Mouse (Mus musculus) G1E (cell line): ENCODE data around the gene Eps15l1. TPM values are rescaled to one million over a fixed set of nuclear protein-coding genes. Genes with fewer than 3 reads are reported as not detected.
A peak's percentile ranks its signal among the peaks of the same experiment; 100 is the strongest.

Experiments used
- ATAC-seq: 2 replicates; pipeline ENCODE4 v1.8.0; 2016; ENCODE audit warnings: mild to moderate bottlenecking; ENCODE audit not compliant: insufficient number of reproducible peaks, poor library complexity, low FRiP score, severe bottlenecking; ENCODE audit errors: extremely low read depth
- DNase-seq: peaks from one replicate; pipeline ENCODE4 v3.0.0; 2012; ENCODE audit warnings: low spot score
- H3K27me3 ChIP-seq: 2 replicates; pipeline ENCODE4 v1.6.1; 2012; ENCODE audit warnings: mild to moderate bottlenecking, low read length, inconsistent platforms; ENCODE audit not compliant: insufficient read depth
- H3K36me3 ChIP-seq: replicated peaks from 2 replicates; pipeline ENCODE3; 2012; ENCODE audit warnings: mild to moderate bottlenecking, inconsistent platforms
- H3K4me1 ChIP-seq: 2 replicates; pipeline ENCODE4 v1.6.1; 2012; ENCODE audit warnings: low read depth, low read length, inconsistent platforms, mixed read lengths; ENCODE audit not compliant: insufficient read depth
- H3K4me3 ChIP-seq: 2 replicates; pipeline ENCODE4 v1.5.1; 2012; ENCODE audit warnings: low read depth, mild to moderate bottlenecking, inconsistent platforms, low read length, moderate library complexity, mixed read lengths
- H3K9me3 ChIP-seq: replicated peaks from 2 replicates; pipeline ENCODE4 v1.6.1; 2012; ENCODE audit warnings: inconsistent platforms
- CTCF ChIP-seq: IDR thresholded peaks from 2 replicates; pipeline ENCODE4 v1.5.1; 2012; ENCODE audit warnings: low read depth, low read length, inconsistent platforms, mixed read lengths
- GATA1 ChIP-seq: IDR thresholded peaks from 2 replicates; pipeline ENCODE4 v1.6.1; 2012; ENCODE audit warnings: borderline replicate concordance, low read length, inconsistent platforms, mixed read lengths
- GATA2 ChIP-seq: IDR thresholded peaks from 2 replicates; pipeline ENCODE4 v1.6.1; 2012; ENCODE audit warnings: low read depth, low read length, inconsistent platforms, borderline replicate concordance
- POLR2AphosphoS5 ChIP-seq: IDR thresholded peaks from 2 replicates; pipeline ENCODE4 v1.6.1; 2012; ENCODE audit warnings: low read depth, low read length, inconsistent platforms; ENCODE audit not compliant: insufficient replicate concordance
- TAL1 ChIP-seq: conservative IDR thresholded peaks from 2 replicates; pipeline ENCODE4 v1.6.1; 2012; ENCODE audit warnings: low read depth, low read length, inconsistent platforms, mixed read lengths
- polyA plus RNA-seq: library from polyadenylated mRNA; stranded (reverse); fragments of >175 nt; gene quantifications from 2 replicates; pipeline ENCODE4 v1.2.3, GENCODE M21; 2012
- total RNA-seq, 2 experiments: library from RNA; stranded (forward) in 1 of 2; stranded (reverse) in 1 of 2; fragments of 200-1000 nt in 1 of 2; fragments of >200 nt in 1 of 2; fragmentation: Nextera tagmentation in 1 of 2; gene quantifications; 2 replicates each; pipeline ENCODE4 v1.2.3; 2014 to 2017

The Eps15l1 gene
- total and polyA plus RNA-seq, 3 experiments, result 16.7 to 110 (median 37.2) TPM

GRCm38 (mm10) chr8:72320803-72321583, 100.3 kb downstream of the Eps15l1 start:
- ATAC-seq (no peak), DNase-seq (no peak)
- Histone ChIP-seq H3K27me3 (peaks cover 35% of the 10 kb centered on the region), H3K9me3 (peaks cover 22% of the 10 kb centered on the region), H3K36me3 (no peaks in the 10 kb centered on the region), H3K4me1 (peaks cover 29% of the 10 kb centered on the region), H3K4me3 (no peak overlapping the region)
- TF ChIP-seq GATA2 (no peak), TAL1 (no peak), POLR2AphosphoS5 (no peak), GATA1 (no peak), CTCF (no peak)

GRCm38 (mm10) chr8:72319921-72320802, 101.1 kb downstream of the Eps15l1 start:
- no peaks in the 10 kb centered on the region for H3K36me3 ChIP-seq
- H3K4me1 ChIP-seq, result peaks cover 29% of the 10 kb centered on the region
- peaks cover 30% of the 10 kb centered on the region for H3K27me3 ChIP-seq
- H3K4me3 ChIP-seq, result no peak overlapping the region; the same call in 1 of the 2 replicates
- no peak for DNase-seq
- TF ChIP-seq TAL1 (no peak), CTCF (no peak), GATA2 (no peak), GATA1 (no peak), POLR2AphosphoS5 (no peak)
- no peak for ATAC-seq
- peaks cover 22% of the 10 kb centered on the region for H3K9me3 ChIP-seq

- Histone ChIP-seq H3K4me3 (peak overlapping the region; percentile 71), H3K9me3 (peaks cover 22% of the 10 kb centered on the region), H3K36me3 (no peaks in the 10 kb centered on the region), H3K27me3 (peaks cover 26% of the 10 kb centered on the region), H3K4me1 (peaks cover 25% of the 10 kb centered on the region)
- ATAC-seq, result no peak
- no peak for DNase-seq
- no peak for TF ChIP-seq TAL1
- no peak for TF ChIP-seq GATA1
- no peak for TF ChIP-seq CTCF
- TF ChIP-seq GATA2, result no peak
- no peak for TF ChIP-seq POLR2AphosphoS5
These were observed 101.9 kb downstream of the Eps15l1 start for GRCm38 (mm10) chr8:72319397-72319796.

GRCm38 (mm10) chr8:72318801-72319322, 102.4 kb downstream of the Eps15l1 start, which contains the start of gene Klf2:
Klf2 (plus strand) TSS chr8:72319033.
- Histone ChIP-seq H3K27me3 (peaks cover 29% of the 10 kb centered on the region), H3K4me1 (peaks cover 23% of the 10 kb centered on the region), H3K4me3 (peak within 1 kb of the TSS; percentile 71), H3K36me3 (no peaks in the 10 kb centered on the region), H3K9me3 (peaks cover 22% of the 10 kb centered on the region)
- DNase-seq (peak; percentile 61), ATAC-seq (peak; percentile 84)
- TF ChIP-seq CTCF (no peak), GATA2 (no peak), GATA1 (no peak), POLR2AphosphoS5 (no peak), TAL1 (no peak)

- Histone ChIP-seq H3K4me3 (no peak overlapping the region), H3K36me3 (no peaks in the 10 kb centered on the region), H3K4me1 (peaks cover 21% of the 10 kb centered on the region), H3K27me3 (peaks cover 32% of the 10 kb centered on the region), H3K9me3 (peaks cover 22% of the 10 kb centered on the region)
- TF ChIP-seq GATA1, result no peak
- TF ChIP-seq CTCF, result no peak
- TF ChIP-seq POLR2AphosphoS5, result no peak
- no peak for TF ChIP-seq GATA2
- no peak for TF ChIP-seq TAL1
- DNase-seq (no peak), ATAC-seq (no peak)
These were observed 103.4 kb downstream of the Eps15l1 start for GRCm38 (mm10) chr8:72317741-72318301.
